Mouse (Mus musculus): ENCODE data around the gene Cyth2. TPM values are rescaled to one million over a fixed set of nuclear protein-coding genes. Genes with fewer than 3 reads are reported as not detected.

Gene Cyth2
- polyA plus RNA-seq, 1 experiment, result 42.6 TPM

DNA sequence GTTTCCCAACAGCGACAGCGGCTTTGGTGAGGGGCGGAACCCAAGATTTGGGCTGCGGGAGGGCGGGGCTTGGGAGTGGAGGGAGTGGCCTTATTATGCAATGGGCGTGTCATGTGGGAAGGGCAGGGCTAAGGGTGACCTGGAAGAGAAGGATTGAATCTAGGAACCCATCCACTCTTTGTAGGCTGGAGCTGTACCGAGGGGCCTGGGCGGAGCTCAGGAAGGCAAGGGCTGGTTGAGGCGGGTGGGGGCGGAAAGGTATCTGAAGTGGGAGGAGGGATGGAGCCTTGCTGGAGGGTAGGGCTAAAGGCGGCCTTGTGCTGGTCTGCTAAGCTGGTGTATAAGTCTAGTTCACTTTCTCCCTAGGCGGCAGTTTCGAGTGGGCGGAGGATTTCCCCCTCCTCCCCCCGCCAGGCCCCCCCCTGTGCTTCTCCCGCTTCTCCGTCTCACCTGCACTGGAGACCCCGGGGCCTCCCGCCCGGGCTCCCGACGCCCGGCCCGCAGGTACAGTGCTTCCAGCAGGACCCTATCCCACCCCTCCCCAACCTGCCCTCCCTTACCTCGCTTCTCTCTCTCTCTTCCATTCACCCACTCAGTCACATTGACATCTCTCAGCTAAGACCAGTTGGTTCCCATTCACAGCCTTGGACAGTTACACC is 13.7 kb downstream of the Cyth2 start:
- WGBS, result 8% methylated on average over 14 of the region's 25 CpGs
- no peak for TF ChIP-seq CTCF (IDR thresholded peaks at IDR 0.05; ENCODE audit: insufficient read depth, low read length)
- TF ChIP-seq POLR2A (IDR thresholded peaks at IDR 0.05; ENCODE audit: borderline replicate concordance, extremely low read depth, low read depth, low read length), result no peak
- Histone ChIP-seq H3K4me1 (ENCODE audit: control insufficient read depth, insufficient read depth, low read length) (peaks cover 3% of the 10 kb centered on the region; the same call in 1 of the 2 replicates), H3K4me3 (replicated peaks; ENCODE audit: extremely low read depth, low read depth, low read length) (peak overlapping the region; percentile 51)
- DNase-seq, result peak; percentile 55

DNA sequence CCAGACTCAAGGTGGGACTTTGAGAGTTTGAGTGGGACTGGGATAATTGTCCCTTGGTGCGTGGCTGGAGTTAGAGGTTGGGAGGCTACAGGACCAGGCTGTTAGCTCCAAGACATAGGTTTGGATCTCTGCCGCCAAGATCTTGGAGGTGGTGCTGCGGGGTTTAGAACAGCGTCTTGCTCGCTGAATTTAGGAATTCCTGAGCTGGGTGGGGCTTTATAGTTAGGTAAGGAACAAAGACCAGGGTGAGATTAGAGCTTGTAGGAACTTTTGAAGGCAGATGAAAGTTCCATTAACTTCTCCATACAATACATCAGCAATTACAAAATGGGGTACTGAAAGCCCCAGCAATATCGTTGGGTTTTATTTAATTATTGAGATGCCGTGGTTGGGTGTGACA is 14.4 kb downstream of the Cyth2 start:
- Histone ChIP-seq H3K4me1 (ENCODE audit: control insufficient read depth, insufficient read depth, low read length) (peaks cover 3% of the 10 kb centered on the region; the same call in 1 of the 2 replicates), H3K4me3 (replicated peaks; ENCODE audit: extremely low read depth, low read depth, low read length) (no peak overlapping the region)
- no peak for TF ChIP-seq POLR2A (IDR thresholded peaks at IDR 0.05; ENCODE audit: borderline replicate concordance, extremely low read depth, low read depth, low read length)
- TF ChIP-seq CTCF (IDR thresholded peaks at IDR 0.05; ENCODE audit: insufficient read depth, low read length), result no peak
- 32% methylated on average over 7 of the region's 7 CpGs for WGBS
- DNase-seq, result no peak

DNA sequence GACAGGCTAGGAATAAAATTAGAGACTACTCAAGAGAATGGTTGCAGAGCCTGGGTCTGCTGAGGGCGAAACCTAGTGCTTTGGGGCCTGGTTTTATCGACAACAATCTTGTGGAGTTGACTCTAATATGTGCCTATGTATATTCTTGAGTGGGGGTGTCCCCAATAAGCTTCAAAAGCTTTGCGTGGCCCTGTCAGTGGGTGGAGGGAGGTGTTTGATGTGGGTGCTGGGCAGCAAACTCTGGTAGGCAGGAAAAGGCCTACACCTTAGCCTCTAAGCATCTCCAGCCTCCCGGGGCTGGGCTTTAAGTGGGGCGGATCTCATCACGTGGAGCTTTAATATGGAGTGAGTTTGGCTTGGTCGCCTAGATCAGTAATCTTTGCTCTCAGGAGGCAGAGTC is 15.4 kb downstream of the Cyth2 start:
- DNase-seq, result no peak
- Histone ChIP-seq H3K4me3 (replicated peaks; ENCODE audit: extremely low read depth, low read depth, low read length) (no peak overlapping the region), H3K4me1 (ENCODE audit: control insufficient read depth, insufficient read depth, low read length) (peaks cover 3% of the 10 kb centered on the region; the same call in 1 of the 2 replicates)
- 58% methylated on average over 7 of the region's 7 CpGs for WGBS
- TF ChIP-seq POLR2A (IDR thresholded peaks at IDR 0.05; ENCODE audit: borderline replicate concordance, extremely low read depth, low read depth, low read length) (no peak), CTCF (IDR thresholded peaks at IDR 0.05; ENCODE audit: insufficient read depth, low read length) (no peak)

DNA sequence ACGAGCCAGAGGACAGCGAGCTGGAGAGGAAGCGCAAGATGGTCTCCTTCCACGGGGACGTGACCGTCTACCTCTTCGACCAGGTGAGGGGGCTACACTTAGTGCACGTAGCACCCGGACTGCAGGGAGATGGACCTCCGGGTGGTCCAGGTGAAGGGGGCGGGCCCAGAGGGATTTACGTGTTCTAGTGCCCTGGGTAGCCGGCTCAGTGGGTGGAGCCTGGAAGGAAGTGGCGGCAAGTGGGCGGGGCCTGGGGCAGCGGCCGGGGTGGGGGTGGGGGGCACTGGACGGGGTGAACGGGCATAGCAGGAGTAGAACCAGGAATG is 15.9 kb downstream of the Cyth2 start:
- 3% methylated on average over 19 of the region's 19 CpGs for WGBS
- Histone ChIP-seq H3K4me3 (replicated peaks; ENCODE audit: extremely low read depth, low read depth, low read length) (peak overlapping the region; percentile 70), H3K4me1 (ENCODE audit: control insufficient read depth, insufficient read depth, low read length) (peaks cover 3% of the 10 kb centered on the region; the same call in 1 of the 2 replicates)
- peak; percentile 44 for DNase-seq
- TF ChIP-seq POLR2A (IDR thresholded peaks at IDR 0.05; ENCODE audit: borderline replicate concordance, extremely low read depth, low read depth, low read length) (no peak), CTCF (IDR thresholded peaks at IDR 0.05; ENCODE audit: insufficient read depth, low read length) (no peak)

DNA sequence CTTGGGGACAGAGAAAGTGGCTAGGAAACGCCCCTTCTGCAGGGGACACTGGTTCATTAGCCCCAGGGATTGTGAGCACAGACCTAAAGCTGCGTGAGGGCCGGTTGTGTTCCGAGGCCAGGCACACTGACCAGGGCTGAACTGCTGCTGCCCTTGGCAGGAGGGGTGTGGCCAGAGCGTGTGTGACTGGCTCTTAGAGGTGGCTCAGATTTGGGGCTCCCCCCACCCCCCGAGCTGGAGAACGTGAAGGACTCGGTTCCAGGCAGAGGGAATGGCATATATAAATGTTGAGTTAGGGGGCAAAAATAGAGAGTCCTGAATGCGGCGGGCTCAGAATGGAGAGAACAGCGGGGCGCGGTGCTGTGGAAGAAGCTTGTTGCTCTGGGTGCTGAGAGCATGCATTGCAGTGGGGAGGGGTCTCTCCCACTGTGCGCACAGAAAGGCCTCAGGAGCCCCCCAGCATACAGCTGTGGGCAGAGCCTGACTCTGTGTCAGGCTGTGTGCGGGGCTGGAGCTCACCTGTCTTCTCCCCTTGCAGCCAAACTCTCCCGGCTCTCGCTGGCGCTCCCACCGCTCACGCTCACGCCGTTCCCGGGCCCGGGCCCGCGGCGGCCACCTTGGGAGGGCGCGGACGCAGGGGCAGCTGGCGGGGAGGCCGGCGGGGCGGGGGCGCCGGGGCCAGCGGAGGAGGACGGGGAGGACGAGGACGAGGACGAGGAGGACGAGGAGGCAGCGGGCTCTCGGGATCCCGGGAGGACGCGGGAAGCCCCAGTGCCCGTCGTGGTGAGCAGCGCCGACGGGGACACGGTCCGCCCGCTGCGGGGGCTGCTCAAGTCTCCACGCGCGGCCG is 16.5 kb downstream of the Cyth2 start:
- no peak for DNase-seq
- TF ChIP-seq POLR2A (IDR thresholded peaks at IDR 0.05; ENCODE audit: borderline replicate concordance, extremely low read depth, low read depth, low read length) (no peak), CTCF (IDR thresholded peaks at IDR 0.05; ENCODE audit: insufficient read depth, low read length) (no peak)
- WGBS, result 2% methylated on average over 57 of the region's 60 CpGs
- Histone ChIP-seq H3K4me3 (replicated peaks; ENCODE audit: extremely low read depth, low read depth, low read length) (peak overlapping the region; percentile 70), H3K4me1 (ENCODE audit: control insufficient read depth, insufficient read depth, low read length) (peaks cover 3% of the 10 kb centered on the region; the same call in 1 of the 2 replicates)

DNA sequence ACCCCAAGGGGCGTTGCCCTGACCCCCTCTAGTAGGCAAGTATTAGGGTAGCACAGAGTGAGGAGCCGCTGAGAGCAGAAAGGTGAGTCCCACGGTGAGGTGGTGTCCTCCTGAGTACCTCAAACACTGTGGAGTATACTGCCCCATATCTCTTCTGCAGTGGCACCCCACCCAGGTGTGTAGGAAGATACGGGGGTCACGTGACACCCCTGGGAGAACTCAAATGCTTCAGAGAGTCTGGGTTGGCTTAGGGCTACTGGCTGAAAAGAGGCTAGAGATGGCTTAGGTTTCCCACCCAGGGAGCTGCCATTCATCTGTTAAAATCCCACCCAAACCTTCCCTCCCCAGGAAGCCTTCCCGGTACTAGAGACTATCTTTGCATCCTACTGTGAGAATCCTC is 17.4 kb downstream of the Cyth2 start:
- TF ChIP-seq CTCF (IDR thresholded peaks at IDR 0.05; ENCODE audit: insufficient read depth, low read length), result no peak
- no peak for TF ChIP-seq POLR2A (IDR thresholded peaks at IDR 0.05; ENCODE audit: borderline replicate concordance, extremely low read depth, low read depth, low read length)
- no peak for DNase-seq
- peaks cover 3% of the 10 kb centered on the region; the same call in 1 of the 2 replicates for H3K4me1 ChIP-seq (ENCODE audit: control insufficient read depth, insufficient read depth, low read length)
- H3K4me3 ChIP-seq (replicated peaks; ENCODE audit: extremely low read depth, low read depth, low read length), result no peak overlapping the region
- WGBS, result 57% methylated on average over 6 of the region's 6 CpGs

DNA sequence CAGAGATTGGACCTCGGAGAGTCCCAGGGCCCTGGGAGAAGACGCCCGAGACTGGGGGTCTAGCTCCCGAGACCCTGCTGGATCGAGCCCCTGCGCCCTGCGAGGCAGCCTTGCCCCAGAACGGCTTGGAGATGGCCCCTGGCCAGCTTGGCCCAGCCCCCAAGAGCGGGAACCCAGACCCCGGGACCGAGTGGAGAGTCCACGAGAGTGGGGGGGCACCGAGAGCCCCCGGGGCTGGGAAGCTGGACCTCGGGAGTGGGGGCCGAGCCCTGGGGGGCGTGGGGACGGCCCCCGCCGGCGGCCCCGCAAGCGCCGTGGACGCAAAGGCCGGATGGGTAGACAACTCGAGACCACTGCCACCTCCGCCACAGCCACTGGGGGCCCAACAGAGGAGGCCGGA is 19.4 kb downstream of the Cyth2 start:
- DNase-seq, result no peak
- TF ChIP-seq POLR2A (IDR thresholded peaks at IDR 0.05; ENCODE audit: borderline replicate concordance, extremely low read depth, low read depth, low read length) (no peak), CTCF (IDR thresholded peaks at IDR 0.05; ENCODE audit: insufficient read depth, low read length) (no peak)
- Histone ChIP-seq H3K4me3 (replicated peaks; ENCODE audit: extremely low read depth, low read depth, low read length) (no peak overlapping the region), H3K4me1 (ENCODE audit: control insufficient read depth, insufficient read depth, low read length) (peaks cover 3% of the 10 kb centered on the region; the same call in 1 of the 2 replicates)
- WGBS, result 93% methylated on average over 29 of the region's 29 CpGs

DNA sequence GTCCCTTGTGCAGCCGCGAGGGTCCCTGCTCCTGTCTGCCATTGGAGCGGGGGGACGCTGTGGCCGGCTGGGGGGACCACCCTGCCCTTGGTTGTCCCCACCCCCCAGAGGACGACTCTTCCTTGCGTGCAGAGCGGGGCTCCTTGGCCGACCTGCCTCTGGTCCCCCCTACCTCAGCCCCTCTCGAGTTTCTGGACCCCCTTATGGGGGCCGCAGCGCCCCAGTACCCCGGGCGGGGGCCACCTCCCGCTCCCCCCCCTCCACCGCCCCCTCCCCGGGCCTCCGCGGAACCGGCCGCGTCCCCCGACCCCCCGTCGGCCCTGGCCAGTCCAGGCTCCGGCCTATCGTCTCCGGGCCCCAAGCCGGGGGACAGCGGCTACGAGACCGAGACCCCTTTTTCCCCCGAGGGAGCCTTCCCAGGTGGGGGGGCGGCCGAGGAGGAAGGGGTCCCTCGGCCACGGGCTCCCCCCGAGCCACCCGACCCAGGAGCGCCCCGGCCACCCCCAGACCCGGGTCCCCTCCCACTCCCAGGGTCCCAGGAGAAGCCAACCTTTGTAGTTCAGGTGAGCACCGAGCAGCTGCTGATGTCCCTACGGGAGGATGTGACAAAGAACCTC is 20.3 kb downstream of the Cyth2 start:
- Histone ChIP-seq H3K4me1 (ENCODE audit: control insufficient read depth, insufficient read depth, low read length) (peaks cover 3% of the 10 kb centered on the region; the same call in 1 of the 2 replicates), H3K4me3 (replicated peaks; ENCODE audit: extremely low read depth, low read depth, low read length) (no peak overlapping the region)
- WGBS, result 83% methylated on average over 44 of the region's 44 CpGs
- TF ChIP-seq CTCF (IDR thresholded peaks at IDR 0.05; ENCODE audit: insufficient read depth, low read length), result no peak
- TF ChIP-seq POLR2A (IDR thresholded peaks at IDR 0.05; ENCODE audit: borderline replicate concordance, extremely low read depth, low read depth, low read length), result no peak
- no peak for DNase-seq

DNA sequence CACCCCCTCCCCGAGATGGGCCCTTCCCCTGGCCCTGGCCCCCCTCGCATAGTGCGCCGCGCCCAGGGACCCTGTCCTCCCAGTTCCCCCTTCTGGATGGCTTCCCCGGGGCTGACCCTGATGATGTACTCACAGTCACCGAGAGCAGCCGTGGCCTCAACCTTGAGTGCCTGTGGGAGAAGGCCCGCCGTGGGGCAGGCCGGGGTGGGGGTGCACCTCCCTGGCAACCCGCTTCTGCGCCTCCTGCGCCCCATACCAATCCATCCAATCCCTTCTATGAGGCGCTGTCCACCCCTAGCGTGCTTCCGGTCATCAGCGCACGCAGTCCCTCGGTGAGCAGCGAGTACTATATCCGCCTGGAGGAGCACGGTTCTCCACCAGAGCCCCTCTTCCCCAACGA is 21.1 kb downstream of the Cyth2 start:
- peaks cover under 1% of the 10 kb centered on the region; the same call in 1 of the 2 replicates for H3K4me1 ChIP-seq (ENCODE audit: control insufficient read depth, insufficient read depth, low read length)

More for the DNA sequence above, 21.1 kb downstream of the Cyth2 start:
- DNase-seq, result no peak
- WGBS, result 81% methylated on average over 24 of the region's 24 CpGs
- no peak for TF ChIP-seq POLR2A (IDR thresholded peaks at IDR 0.05; ENCODE audit: borderline replicate concordance, extremely low read depth, low read depth, low read length)
- no peak for TF ChIP-seq CTCF (IDR thresholded peaks at IDR 0.05; ENCODE audit: insufficient read depth, low read length)
- no peak overlapping the region for H3K4me3 ChIP-seq (replicated peaks; ENCODE audit: extremely low read depth, low read depth, low read length)

All from lung, adult 2 months (tissue).